Mouse (Mus musculus) testis, adult 2 months (tissue): ENCODE measurements at regions not wholly inside any gene's neighbourhood (a gene's known extent, or its start where the extent isn't known, plus 50 kb on each side); places are given as distances from the start of the nearest gene placed in this dataset.

Source experiments
- CTCF ChIP-seq: fragments of 200-500 bp; IDR thresholded peaks from 2 replicates; pipeline ENCODE4 v1.5.1; 2012; ENCODE audit warnings: low read depth, mild to moderate bottlenecking, inconsistent platforms, low read length, moderate library complexity; ENCODE audit not compliant: control insufficient read depth, insufficient read depth, insufficient replicate concordance
- POLR2A ChIP-seq: fragments of 200-500 bp; IDR thresholded peaks from 2 replicates; pipeline ENCODE4 v1.6.1; 2012; ENCODE audit warnings: low read depth, mild to moderate bottlenecking, inconsistent platforms, low read length, moderate library complexity; ENCODE audit not compliant: control insufficient read depth

DNA sequence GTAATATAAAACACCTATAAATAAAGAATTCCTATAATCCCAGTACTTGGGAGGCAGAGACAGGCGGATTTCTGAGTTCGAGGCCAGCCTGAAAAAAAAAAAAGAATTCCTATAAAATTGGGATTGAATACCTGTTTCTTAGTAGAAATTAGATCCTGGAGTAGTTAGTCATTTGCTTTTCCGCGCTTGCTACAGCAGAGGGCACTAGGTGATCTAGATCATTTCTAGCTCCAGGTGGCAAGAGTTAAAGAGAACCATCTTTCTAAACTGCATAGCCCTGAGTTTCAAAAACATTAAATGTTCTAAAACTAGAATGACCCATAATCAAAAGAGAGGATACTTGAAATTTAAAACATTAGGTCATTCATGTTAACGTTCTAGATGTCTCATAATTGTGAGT, 51.8 kb upstream of the Rc3h1 start:
- TF ChIP-seq CTCF = no peak
- TF ChIP-seq POLR2A = no peak
